Mouse (Mus musculus) monocyte, adult 5-6 weeks (primary cell): Measurements from ENCODE around the gene Mzf1. TPM values are rescaled to one million over a fixed set of nuclear protein-coding genes. Genes with fewer than 3 reads are reported as not detected.

Source experiments
- ATAC-seq: fragments of 153-309, 156-312 bp; replicated peaks from 2 replicates; pipeline ENCODE4 v1.8.0; 2017; ENCODE audit warnings: mild to moderate bottlenecking; ENCODE audit not compliant: low TSS enrichment, insufficient number of reproducible peaks, severe bottlenecking, poor library complexity, low FRiP score
- total RNA-seq: library from RNA; stranded (forward); fragments of 200-1000, 200-491, 200-594 nt; gene quantifications from 3 replicates; pipeline ENCODE4 v1.2.3, GENCODE M21; 2017

Gene Mzf1
- total RNA-seq, 1 experiment from 2014 or later = 0.48 TPM

DNA sequence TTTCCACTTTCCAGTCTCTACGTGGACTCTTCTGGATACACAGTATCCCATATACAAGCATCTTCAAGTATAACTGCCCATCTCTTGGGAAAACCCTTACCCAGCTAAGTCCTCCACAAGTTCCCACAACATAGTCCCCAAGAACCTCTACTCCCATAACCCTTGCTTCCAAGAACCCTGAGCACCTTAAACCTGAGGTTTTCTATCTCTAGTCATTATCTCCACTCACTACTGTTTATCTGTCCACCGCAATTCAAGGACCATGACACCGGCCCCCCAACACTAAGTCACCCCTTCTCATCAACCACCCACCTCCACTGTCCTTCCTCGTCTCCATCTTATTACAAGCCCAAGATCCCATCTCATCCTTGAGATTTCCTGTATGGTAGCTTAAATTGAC, 17.8 kb downstream of the Mzf1 start:
- ATAC-seq = no peak

DNA sequence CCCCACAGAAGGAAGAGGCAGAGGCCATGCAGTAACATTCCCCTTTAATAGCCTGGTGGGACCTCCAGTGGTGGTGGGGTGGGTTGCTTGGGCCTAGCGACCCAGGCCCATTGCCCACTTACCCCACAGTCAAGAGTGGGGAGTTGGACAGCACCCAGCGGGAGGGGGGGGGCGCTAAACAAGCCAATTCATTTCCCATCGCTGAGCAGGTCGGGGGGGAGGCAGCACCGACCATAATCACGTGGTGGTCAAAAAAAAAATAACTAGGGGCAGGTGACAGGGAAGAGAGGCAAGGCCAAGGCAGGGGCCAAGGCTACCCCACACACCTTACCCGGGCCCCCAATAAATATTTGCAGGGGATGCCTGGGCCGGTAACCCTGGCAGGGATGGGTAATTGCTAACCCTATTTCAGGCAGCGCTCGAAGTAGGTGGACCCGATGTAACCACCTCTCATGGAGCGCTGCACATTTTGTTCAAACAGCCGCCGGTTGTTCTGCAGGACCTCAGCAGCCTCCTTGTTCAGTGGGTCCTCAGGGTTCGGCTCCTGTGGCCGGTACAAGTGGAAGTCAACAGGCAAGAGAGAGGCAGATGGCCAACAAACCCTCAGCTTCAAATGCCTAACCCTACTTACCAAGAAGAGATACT, 19.2 kb downstream of the Mzf1 start:
- no peak for ATAC-seq

DNA sequence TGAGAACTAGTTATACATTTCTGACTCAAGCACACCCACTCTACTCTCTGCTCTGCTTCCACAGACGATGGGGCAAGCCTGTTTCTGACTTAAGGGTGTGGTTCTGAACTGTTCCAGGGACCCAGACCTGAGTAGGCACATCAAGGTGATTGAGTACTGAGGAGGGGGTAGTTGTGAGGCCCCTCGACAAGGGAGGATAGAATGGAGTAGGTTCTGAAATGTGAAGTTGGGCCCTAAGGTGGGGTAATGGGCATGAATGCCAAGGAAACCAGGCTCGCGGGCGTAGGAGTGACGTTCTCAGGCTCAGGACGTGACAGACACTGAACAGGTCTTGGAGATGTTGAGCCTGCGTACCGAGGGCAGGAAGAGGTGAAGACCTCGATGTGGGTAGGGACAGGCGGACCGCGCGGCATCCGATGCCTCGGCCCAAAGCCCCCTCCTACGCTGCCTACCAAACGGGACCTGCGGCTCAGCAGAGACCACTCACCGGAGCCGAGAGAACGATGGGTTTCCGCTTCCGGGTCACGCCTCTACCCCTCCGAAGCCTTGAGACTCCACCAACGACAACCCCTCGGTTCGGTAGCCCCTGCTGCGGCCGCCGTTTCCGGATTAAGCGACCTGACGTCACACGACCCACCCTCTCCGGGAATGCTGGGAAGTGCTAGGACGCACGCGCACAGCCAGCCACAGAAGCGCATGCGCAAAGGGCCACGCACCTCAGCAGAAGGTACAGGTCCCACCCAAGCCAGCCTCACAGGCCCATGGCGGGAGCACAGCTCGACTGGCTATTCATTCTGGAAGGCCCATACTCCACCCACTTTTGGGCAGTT, 20.2 kb downstream of the Mzf1 start, which contains the start of gene Chmp2a:
Chmp2a (minus strand) TSS at position 660 of the 830 bp plus-strand sequence.
- ATAC-seq = peak; percentile 67

DNA sequence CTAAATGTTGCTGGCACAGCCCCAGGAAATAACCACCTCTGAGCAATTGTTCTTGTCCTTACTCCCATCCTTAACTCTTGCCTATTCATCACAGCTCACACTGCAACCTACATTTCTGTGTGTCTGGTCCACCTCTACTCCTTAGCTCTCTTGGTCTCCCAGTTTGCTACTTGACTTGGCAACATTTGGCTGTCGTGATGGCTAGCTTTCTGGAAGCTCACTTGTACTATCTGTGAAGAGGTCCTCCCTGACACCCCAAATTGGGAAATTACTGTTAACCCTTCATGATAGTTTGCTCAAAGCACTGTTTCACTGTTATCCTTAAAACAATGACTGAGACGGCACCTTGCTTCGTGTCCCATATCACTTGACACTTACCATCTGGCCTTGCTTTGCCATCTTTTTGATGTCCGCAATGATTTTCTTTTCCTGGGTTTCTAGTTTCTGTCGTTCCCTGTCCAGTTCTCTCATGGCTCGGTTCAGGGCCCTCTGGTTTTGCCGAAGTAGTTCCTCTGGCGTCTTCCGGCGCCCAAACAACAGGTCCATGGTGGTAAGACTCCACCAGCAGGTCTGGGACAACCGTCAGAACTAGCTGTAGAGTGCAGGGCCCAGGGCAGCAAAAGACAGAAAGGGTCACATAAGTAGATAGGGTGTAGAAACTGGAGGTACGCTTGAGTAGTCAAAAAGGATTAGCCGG, 21.0 kb downstream of the Mzf1 start:
- no peak for ATAC-seq

DNA sequence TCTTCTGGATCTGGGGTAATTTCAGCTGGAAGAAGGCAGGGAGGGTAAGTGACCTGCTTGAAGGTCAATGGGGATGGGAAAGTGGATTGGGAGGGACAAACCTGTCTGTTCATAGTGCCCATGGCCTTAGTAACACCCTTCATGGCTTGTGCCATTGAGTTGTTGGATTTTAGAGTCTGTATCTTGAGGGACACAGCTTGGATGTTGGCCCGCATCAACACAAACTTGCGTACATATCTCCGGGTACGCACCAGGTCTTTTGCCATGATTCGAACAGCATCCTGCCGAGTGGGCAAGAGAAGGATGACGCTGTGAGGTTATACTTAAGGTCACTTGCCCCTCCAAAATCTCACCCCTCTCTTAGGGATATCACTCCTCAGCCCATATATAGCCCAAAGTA, 22.0 kb downstream of the Mzf1 start:
- no peak for ATAC-seq

DNA sequence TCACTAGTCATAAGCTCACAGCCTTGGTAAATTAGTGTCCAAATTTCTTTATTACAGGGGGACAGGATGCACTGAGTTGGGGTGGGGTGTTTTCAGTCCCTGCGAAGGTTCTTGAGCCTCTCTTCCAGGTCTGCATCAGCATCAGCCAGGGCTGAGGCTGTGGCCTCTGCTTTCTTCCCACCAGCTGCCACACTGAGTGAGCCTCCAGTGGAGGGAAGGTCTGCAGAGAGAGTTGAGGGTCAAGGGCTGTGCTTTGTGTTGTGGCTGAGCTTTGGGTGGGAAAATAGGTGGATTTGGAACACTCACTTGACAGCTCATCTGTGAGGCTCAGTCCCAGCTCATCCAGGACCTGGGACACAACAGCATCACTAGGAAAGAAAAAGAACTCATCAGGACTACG, 22.6 kb downstream of the Mzf1 start:
- no peak for ATAC-seq

DNA sequence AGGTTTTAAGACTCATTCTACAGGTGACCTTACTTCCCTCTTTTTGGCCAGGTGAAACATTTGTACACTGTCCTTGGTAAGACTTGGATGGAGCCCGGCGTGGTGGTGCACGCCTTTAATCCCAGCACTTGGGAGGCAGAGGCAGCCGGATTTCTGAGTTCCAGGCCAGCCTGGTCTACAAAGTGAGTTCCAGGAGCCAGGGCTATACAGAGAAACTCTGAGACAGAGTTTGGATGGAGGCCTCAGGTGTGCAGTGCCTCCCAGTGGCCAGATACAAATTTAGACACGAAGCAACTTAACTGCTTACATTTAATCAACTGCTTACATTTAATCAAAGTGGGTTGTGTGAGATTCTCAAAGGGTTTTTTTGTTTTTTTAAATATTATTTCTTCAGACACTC, 23.5 kb downstream of the Mzf1 start:
- no peak for ATAC-seq

DNA sequence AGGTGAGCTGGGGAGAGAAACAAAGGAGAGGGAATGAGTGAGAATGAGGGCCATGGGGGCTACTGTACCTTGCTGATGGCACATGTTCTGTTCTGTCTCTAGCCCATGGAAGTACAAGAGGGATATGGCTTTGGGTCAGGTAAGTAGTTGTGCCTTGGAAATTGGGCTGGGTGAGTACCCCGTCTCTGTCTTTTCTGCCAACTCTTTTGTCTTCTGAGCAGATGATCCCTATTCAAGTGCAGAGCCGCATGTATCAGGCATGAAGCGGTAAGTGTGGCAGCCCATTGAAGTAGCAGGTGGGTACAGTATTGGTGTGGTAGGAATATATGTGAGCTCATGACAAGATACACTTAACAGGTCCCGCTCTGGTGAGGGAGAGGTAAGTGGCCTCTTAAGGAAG, 25.6 kb downstream of the Mzf1 start:
- no peak for ATAC-seq

DNA sequence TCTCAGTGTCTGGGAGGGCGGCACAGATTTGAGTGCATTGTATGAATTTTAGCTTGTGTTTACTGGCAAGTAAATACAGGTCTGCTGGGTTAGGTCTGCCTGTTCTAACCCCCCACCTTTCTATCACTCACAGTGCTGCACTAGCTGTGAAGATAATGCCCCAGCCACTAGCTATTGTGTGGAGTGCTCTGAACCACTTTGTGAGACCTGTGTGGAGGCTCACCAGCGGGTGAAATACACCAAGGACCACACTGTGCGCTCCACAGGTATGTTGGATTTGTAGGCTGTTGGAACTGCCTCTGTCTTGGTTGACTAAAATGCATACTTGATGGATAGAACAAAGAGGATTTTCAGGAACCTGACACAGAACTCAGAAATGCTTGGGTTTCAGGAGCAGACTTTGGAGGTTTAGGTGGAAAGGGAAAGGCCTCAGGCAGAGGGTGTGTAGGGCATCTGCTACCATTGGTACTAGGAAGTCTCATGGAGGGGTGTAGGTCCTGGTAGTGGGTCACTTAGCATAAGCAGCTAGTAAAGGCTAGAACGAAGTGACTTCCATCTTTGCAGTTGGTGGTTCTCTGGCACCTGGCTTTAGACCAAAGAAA, 29.0 kb downstream of the Mzf1 start:
- no peak for ATAC-seq

DNA sequence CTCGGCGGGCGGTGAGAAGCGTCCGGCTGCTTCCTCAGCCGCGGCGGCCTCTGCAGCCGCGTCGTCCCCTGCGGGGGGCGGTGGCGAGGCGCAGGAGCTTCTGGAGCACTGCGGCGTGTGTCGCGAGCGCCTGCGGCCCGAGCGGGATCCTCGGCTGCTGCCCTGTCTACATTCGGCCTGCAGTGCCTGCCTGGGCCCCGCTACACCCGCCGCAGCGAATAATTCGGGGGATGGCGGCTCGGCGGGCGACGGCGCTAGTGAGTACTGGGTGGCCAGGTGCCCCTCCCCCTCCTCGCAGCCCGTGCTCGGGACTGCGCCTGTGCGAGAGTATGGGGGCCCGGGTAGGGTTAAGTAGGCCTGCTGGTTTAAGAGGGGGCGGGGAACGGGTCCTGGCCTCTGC, 29.8 kb downstream of the Mzf1 start:
- ATAC-seq = no peak

DNA sequence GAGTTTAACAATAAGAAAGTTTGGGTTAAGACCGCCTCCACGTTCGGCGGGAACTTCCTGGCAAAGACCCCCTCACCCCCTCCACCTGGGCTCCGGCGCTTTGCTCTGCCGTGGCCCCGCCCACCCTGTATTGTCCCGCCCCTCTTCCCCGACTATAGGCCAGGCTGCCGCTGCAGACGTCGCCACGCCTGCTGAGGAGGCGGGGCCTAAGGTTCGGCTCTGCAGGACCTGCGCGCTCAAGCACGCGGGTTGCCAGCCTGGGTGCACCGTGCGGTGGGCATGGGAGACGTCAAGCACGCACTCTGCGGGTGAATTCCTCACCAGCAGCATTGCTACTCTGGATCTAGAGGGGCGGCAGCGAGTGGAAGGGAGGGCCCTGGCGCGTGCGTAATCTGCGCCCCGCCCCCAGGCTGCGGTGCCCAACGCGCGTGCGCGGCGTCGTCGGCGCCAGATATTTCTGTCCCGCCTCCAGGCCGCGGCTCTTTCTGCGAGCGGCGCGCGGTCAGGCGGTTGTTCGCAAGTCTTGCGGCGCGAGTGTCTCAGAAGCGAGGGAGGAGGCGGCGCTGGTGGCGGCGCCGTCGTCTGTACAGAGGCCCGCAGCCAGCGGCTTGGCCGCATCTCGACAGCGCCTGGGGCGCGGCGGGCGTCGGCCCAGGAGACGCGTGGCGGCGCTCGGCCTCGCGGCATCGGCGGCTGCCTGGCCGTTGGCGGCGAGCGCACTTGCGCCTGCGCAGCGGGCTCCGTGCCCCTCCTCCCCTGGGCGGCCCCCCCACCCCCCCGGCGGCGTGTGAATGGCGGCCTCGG, 30.4 kb downstream of the Mzf1 start:
- peak; percentile 78 for ATAC-seq

DNA sequence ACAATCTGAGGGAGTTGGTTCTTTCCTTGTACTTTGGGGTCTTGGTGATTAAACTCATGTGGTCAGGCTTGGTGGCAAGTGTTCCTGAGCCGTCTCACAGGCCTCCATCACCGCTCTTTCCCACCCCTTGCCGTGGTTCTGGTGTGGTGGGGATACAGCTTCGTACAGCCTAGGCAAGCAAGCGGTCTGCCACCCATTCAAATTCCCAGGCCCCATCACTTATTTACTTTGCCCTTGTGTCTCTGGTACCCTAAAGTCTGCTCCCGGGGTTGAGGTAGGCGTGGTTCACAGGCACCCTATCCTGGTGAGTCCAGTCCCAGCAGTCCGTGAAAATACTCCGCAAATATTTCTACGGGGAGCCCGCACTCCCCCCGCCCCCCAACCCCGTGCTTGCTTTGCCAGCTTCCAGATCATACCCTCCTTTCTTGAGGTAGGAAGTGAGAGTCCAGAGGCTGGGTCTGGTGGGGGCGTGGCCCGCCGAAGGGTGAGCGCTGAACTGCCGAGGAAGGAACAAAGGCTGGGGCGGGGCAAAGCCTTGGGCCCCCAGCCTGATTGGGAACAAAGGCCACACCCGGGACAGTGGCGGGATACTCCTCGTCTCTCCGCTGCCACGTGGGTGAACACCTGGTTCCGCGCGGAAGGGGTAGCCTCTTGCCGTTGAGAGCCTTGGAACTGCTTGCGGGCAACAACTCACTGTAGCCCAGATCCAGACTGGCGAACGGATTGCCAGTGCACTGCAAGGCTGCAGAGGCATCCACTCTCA, 31.6 kb downstream of the Mzf1 start:
- peak; percentile 65 for ATAC-seq

DNA sequence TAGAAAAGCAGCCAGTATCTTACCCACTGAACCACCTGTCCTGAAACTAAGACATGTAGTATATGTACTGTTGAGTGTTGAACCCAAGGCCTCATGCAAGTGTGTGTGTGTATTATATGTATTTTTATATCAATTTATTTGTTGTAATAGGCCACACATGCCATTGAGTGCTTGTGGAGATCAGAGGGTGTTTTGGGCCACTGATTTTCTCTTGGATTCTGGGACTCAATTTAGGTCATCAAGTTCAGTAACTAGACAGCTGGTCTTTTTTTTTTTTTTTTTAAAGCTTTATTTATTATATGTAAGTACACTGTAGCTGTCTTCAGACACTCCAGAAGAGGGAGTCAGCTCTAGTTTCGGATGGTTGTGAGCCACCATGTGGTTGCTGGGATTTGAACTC, 39.3 kb downstream of the Mzf1 start:
- ATAC-seq = no peak

DNA sequence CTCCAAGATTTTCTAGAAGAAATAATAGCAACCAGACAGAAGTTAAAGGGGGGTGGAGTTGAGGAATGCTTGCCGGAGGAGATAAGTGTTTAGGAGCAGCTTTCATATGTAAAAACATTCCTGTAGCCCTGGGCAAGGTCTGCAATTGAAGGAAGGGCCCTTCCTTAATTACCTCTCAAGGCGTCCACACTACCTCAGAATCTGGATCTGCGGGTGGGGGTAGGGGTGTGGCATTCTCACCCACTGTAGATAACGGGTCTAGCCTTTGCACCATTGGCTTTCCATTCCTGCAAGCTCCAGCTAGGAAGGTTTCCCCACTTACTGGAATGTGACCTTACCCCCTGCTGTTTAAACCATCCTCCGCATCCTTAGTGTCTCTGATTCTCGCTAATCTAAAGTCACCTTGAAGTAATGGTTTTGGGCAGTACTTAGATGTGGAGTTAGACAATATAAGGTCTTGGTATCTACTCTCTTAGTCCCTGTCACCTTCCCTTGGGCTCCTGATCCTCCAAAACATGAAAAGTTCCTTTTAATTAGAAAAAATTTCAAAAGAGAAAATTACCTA, 40.2 kb downstream of the Mzf1 start:
- ATAC-seq = no peak

DNA sequence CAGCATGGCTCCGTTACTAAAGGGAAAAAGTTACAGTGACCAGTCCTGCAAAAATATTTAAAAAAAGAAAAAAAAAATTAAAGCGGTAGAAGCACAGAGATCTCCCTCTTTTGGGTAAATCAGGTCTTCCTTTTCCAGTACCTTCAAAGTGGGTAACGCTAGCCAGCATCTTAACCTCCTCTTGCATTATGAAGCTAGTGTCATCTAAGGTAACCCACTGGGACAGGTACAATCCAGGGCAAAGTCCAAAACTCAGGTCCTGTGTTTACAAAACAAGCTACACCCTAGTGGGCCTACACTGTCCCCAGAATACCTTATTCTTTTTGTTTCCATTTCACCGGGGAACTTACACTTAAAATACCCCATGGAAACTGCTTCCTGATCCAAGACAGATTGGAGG, 40.9 kb downstream of the Mzf1 start:
- ATAC-seq = no peak

DNA sequence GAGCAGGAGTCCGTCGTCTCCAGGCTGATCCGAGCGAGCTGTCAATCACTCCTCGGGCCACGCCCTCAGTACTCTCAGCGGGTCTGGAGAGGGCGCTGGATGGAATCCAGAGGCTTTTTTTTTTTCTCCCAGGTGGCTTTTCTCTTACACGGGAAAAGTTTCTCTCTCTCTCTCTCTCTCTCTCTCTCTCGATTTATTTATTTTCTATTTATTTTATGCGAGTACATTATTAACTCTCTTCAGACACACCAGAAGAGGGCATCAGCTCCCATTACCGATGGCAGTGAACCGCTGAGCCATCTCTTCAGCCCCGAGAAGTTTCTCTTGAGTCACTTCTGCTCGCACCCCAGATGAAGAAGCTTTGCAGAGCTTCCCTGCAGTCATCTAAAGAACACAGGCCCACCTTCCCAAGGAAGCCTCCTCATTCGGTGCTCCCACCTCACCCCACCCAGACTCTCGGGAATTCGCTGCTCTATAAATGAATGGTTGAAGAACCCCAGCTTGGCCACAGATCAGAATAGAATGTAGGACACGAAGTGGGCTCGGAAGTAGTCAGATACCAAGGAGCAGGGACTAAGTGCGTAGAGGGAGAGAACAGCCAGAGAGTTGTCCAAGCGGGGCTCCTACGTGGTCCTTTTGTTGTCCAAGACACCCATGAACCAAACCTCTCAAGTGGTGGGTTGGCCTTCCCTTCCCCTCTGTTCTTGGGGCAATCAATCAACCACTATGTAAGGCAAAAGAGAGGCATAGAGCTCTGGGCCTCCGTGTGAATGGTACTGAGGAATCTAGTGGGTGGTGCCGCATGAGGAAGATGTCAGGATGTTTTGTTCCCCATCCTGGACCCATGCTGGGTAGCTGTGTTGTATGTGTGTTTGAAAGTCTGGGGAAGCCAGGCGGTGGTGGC, 44.3 kb downstream of the Mzf1 start, which contains the start of gene Zbtb45:
Zbtb45 (minus strand) TSS at position 30 of the 904 bp plus-strand sequence.
- ATAC-seq = no peak
